Mouse (Mus musculus) CH12.LX (cell line): ENCODE measurements around the gene Haghl. TPM values are rescaled to one million over a fixed set of nuclear protein-coding genes. Genes with fewer than 3 reads are reported as not detected.

Source experiments
- DNase-seq: peaks from one replicate; pipeline ENCODE4 v3.0.0-alpha.2; 2013; ENCODE audit errors: extremely low read depth
- H3K27ac ChIP-seq: 2 replicates; pipeline ENCODE4 v1.5.1; 2012; ENCODE audit warnings: low read depth, mild to moderate bottlenecking, control low read depth, moderate library complexity; ENCODE audit not compliant: insufficient read depth
- H3K27me3 ChIP-seq: replicated peaks from 2 replicates; pipeline ENCODE3; 2012; ENCODE audit warnings: inconsistent platforms
- H3K36me3 ChIP-seq, 2 experiments: replicated peaks in 1 of 2; 2 replicates each; pipeline versions ENCODE3 to v1.6.1; 2012; ENCODE audit warnings: inconsistent platforms in 1 of 2, low read length in 1 of 2, mild to moderate bottlenecking in 1 of 2, mixed read lengths in 1 of 2, moderate library complexity in 1 of 2; ENCODE audit not compliant: control insufficient read depth in 1 of 2, insufficient read depth in 1 of 2
- H3K4me1 ChIP-seq, 2 experiments: 2 replicates each; pipeline ENCODE4 v1.6.1; 2012; ENCODE audit warnings: inconsistent platforms in 1 of 2, moderate library complexity in 1 of 2; ENCODE audit not compliant: insufficient read depth in 2 of 2, control insufficient read depth in 1 of 2
- H3K4me2 ChIP-seq: 2 replicates; pipeline ENCODE4 v1.6.1; 2012; ENCODE audit warnings: low read depth, mild to moderate bottlenecking, control low read depth; ENCODE audit not compliant: poor library complexity, insufficient read depth, severe bottlenecking
- H3K4me3 ChIP-seq, 3 experiments: fragments of 150-350 bp in 1 of 3; sonication (generic) in 1 of 3; replicated peaks in 1 of 3; 2 replicates each; pipeline versions ENCODE3 to v1.5.1; 2011 to 2012; ENCODE audit warnings: low read depth in 2 of 3, low read length in 2 of 3, mild to moderate bottlenecking in 2 of 3, moderate library complexity in 2 of 3, control low read depth in 1 of 3, improper control_type of control experiment in 1 of 3, inconsistent platforms in 1 of 3, mixed read lengths in 1 of 3; ENCODE audit not compliant: poor library complexity in 1 of 3
- H3K79me2 ChIP-seq: replicated peaks from 2 replicates; pipeline ENCODE4 v1.6.1; 2012; ENCODE audit warnings: mild to moderate bottlenecking, moderate library complexity; ENCODE audit not compliant: control insufficient read depth, poor library complexity, insufficient read depth, severe bottlenecking; ENCODE audit errors: extremely low read depth
- H3K9ac ChIP-seq: 2 replicates; pipeline ENCODE4 v1.6.1; 2012; ENCODE audit warnings: low read depth, mild to moderate bottlenecking, control low read depth, moderate library complexity; ENCODE audit not compliant: insufficient read depth
- H3K9me3 ChIP-seq: replicated peaks from 2 replicates; pipeline ENCODE3; 2012; ENCODE audit warnings: low read length, inconsistent platforms, mixed read lengths
- ELF1 ChIP-seq: IDR thresholded peaks from 2 replicates; pipeline ENCODE4 v1.6.1; 2014; ENCODE audit warnings: low read depth, mild to moderate bottlenecking, inconsistent platforms, low read length, improper control_type of control experiment
- HCFC1 ChIP-seq: IDR thresholded peaks from 2 replicates; pipeline ENCODE4 v1.6.1; 2012; ENCODE audit warnings: low read depth, mild to moderate bottlenecking, inconsistent platforms, low read length, improper control_type of control experiment
- IRF4 ChIP-seq: IDR thresholded peaks from 2 replicates; pipeline ENCODE4 v1.6.1; 2014; ENCODE audit warnings: low read depth, mild to moderate bottlenecking, inconsistent platforms, low read length, improper control_type of control experiment
- JUND ChIP-seq: conservative IDR thresholded peaks from 2 replicates; pipeline ENCODE4 v1.6.1; 2011; ENCODE audit warnings: low read depth, low read length, improper control_type of control experiment
- KAT2A ChIP-seq: IDR thresholded peaks from 2 replicates; pipeline ENCODE4 v1.6.1; 2012; ENCODE audit warnings: low read length, improper control_type of control experiment, inconsistent platforms; ENCODE audit not compliant: insufficient replicate concordance
- MEF2A ChIP-seq: IDR thresholded peaks from 2 replicates; pipeline ENCODE4 v1.6.1; 2014; ENCODE audit warnings: low read depth, mild to moderate bottlenecking, inconsistent platforms, low read length, improper control_type of control experiment, borderline replicate concordance
- NELFE ChIP-seq: IDR thresholded peaks from 2 replicates; pipeline ENCODE4 v1.6.1; 2011; ENCODE audit warnings: low read depth, low read length, improper control_type of control experiment
- NRF1 ChIP-seq: IDR thresholded peaks from 2 replicates; pipeline ENCODE4 v1.6.1; 2014; ENCODE audit warnings: low read depth, mild to moderate bottlenecking, inconsistent platforms, low read length, improper control_type of control experiment, moderate library complexity
- POLR2A ChIP-seq: IDR thresholded peaks from 2 replicates; pipeline ENCODE4 v1.6.1; 2011; ENCODE audit warnings: low read depth, mild to moderate bottlenecking, improper control_type of control experiment, low read length
- POLR2AphosphoS2 ChIP-seq: IDR thresholded peaks from 2 replicates; pipeline ENCODE4 v1.6.1; 2011; ENCODE audit warnings: low read depth, low read length, improper control_type of control experiment
- RAD21 ChIP-seq: IDR thresholded peaks from 2 replicates; pipeline ENCODE4 v1.6.1; 2011; ENCODE audit warnings: low read depth, mild to moderate bottlenecking, low read length, improper control_type of control experiment, moderate library complexity
- RCOR1 ChIP-seq: conservative IDR thresholded peaks from 2 replicates; pipeline ENCODE4 v1.6.1; 2012; ENCODE audit warnings: low read depth, mild to moderate bottlenecking, inconsistent platforms, low read length, improper control_type of control experiment
- SIN3A ChIP-seq: IDR thresholded peaks from 2 replicates; pipeline ENCODE4 v1.6.1; 2012; ENCODE audit warnings: low read length, improper control_type of control experiment, inconsistent platforms
- TBP ChIP-seq: conservative IDR thresholded peaks from 2 replicates; pipeline ENCODE4 v1.6.1; 2011; ENCODE audit warnings: low read depth, low read length, improper control_type of control experiment
- TCF12 ChIP-seq: IDR thresholded peaks from 2 replicates; pipeline ENCODE4 v1.6.1; 2014; ENCODE audit warnings: low read depth, mild to moderate bottlenecking, inconsistent platforms, low read length, improper control_type of control experiment
- USF2 ChIP-seq: conservative IDR thresholded peaks from 2 replicates; pipeline ENCODE4 v1.6.1; 2011; ENCODE audit warnings: low read depth, low read length, improper control_type of control experiment
- ZMIZ1 ChIP-seq: IDR thresholded peaks from 2 replicates; pipeline ENCODE4 v1.6.1; 2012; ENCODE audit warnings: low read depth, mild to moderate bottlenecking, inconsistent platforms, low read length, improper control_type of control experiment
- dilution Hi-C: fragments of 300-500 bp; cut with MboI; formaldehyde crosslinking; loops from 2 replicates; pipeline ENCODE4 v1.14.3; 2020; ENCODE audit warnings: low sequenced_read_pairs; ENCODE audit not compliant: extremely low pct_unique_long_range_greater_than_20kb, extremely low pct_ligation_motif_present
- in situ Hi-C: fragments of 300-500 bp; cut with MboI; formaldehyde crosslinking; loops from 3 replicates; pipeline ENCODE4 v1.14.3; 2019; ENCODE audit warnings: low sequenced_read_pairs, low pct_ligation_motif_present, low pct_unique_long_range_greater_than_20kb, mixed read lengths
- polyA plus RNA-seq: library from polyadenylated mRNA; unstranded; fragments of >175 nt; gene quantifications from 2 replicates; pipeline ENCODE4 v1.2.1, GENCODE M21; 2012; ENCODE audit warnings: low read depth; ENCODE audit not compliant: insufficient read length
- total RNA-seq, 2 experiments: library from RNA; depleted of rRNA; stranded (reverse); fragments of 300-350 nt in 1 of 2; fragments of >200 nt in 1 of 2; gene quantifications; 2 replicates each; pipeline ENCODE4 v1.2.3; 2012 to 2014

Haghl gene
- total and polyA plus RNA-seq, 3 experiments = 7.4 to 16.0 (median 7.8) TPM

- in situ Hi-C loops = no loop called here
- Histone ChIP-seq H3K27ac (peak within 1 kb of the TSS; percentile 21; the same call in 1 of the 2 replicates), H3K9ac (peak within 1 kb of the TSS; percentile 91), H3K4me1 (peaks cover 26 to 47% of the 10 kb centered on the region in 2 experiments)
- dilution Hi-C loops = no loop called here
- DNase-seq = peak; percentile 94
- peak; percentile 74 for TF ChIP-seq POLR2A
- no peak for TF ChIP-seq IRF4
- peak; percentile 71; the same call in 1 of the 2 replicates for TF ChIP-seq NELFE
- no peak for TF ChIP-seq POLR2AphosphoS2
- TF ChIP-seq ELF1 = peak; percentile 91
- no peak for TF ChIP-seq RAD21
- TF ChIP-seq ZMIZ1 = no peak
- peak; percentile 95 for TF ChIP-seq HCFC1
- peak; percentile 83; the same call in 1 of the 2 replicates for TF ChIP-seq KAT2A
- TF ChIP-seq USF2 = no peak
- TF ChIP-seq NRF1 = no peak
- peak; percentile 97 for TF ChIP-seq TBP
- no peak for TF ChIP-seq MEF2A
- 0 out of 2 replicates have a peak, but pooled peaks have one; percentile 43 for TF ChIP-seq SIN3A
- no peak for TF ChIP-seq RCOR1
- TF ChIP-seq TCF12 = peak; percentile 92
- TF ChIP-seq, all 38 proteins: peak for 8
- H3K79me2 ChIP-seq = no peaks in the 10 kb centered on the region
- no peaks in the 10 kb centered on the region for H3K9me3 ChIP-seq
- peaks cover 40% of the 10 kb centered on the region for H3K27me3 ChIP-seq
- peak within 1 kb of the TSS; percentile 85 for H3K4me2 ChIP-seq
- peaks cover 32 to 35% of the 10 kb centered on the region in 2 experiments for H3K36me3 ChIP-seq
- peak within 1 kb of the TSS; percentile 85 to 89 (median 85) for H3K4me3 ChIP-seq
These were observed 38.0 kb upstream of the Haghl start, which contains the start of gene Wdr24 for GRCm38 (mm10) chr17:25823452-25823851. TSS of gene Wdr24 (plus strand) at chr17:25823627.

- Histone ChIP-seq H3K36me3 (no peaks in the 10 kb centered on the region), H3K9ac (no peak overlapping the region), H3K4me1 (peaks cover 12 to 17% of the 10 kb centered on the region in 2 experiments), H3K27ac (no peak overlapping the region), H3K79me2 (no peaks in the 10 kb centered on the region), H3K4me2 (peak overlapping the region; percentile 76), H3K27me3 (peaks cover 81% of the 10 kb centered on the region), H3K9me3 (no peaks in the 10 kb centered on the region), H3K4me3 (peak overlapping the region in 1 of 3 experiments; percentile 15)
- in situ Hi-C loops (no loop called here), dilution Hi-C loops (no loop called here)
- TF ChIP-seq JUND (no peak), NRF1 (peak; percentile 36; the same call in 1 of the 2 replicates)
- DNase-seq = no peak
These were observed 33.6 kb upstream of the Haghl start for GRCm38 (mm10) chr17:25818851-25819780.
